17 mouse cellular contexts compared by ENCODE assay signal in the genomic region with DNA sequence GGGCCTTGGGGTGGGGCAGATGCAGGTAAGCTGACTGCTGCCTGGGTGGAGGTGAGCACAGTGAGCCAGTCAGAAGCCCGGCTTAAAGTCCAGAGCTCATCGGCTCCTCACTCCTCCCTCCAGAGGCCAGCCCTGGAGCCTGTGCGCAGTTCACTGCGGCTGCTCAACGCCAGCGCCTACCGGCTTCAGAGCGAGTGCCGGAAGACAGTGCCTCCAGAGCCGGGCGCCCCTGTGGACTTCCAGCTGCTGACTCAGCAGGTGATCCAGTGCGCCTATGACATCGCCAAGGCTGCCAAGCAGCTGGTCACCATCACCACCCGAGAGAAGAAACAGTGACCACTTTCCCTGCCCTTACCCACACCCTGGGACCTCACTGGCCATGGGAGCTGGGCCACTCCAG. TPM values are rescaled to one million over a fixed set of nuclear protein-coding genes. Genes with fewer than 3 reads are reported as not detected.
DNase-seq lines count a peak whose midpoint lies in the region; ATAC-seq and TF ChIP-seq lines count a peak whose summit lies in the region.
"Had no signal": no experiment of that assay in that cellular context is flagged by ENCODE, and none has a peak within 500 bp of the region (broad histone marks: within the 10 kb centered on the region; RNA-seq: fewer than 3 reads in every experiment).

No protein-coding gene starts in this region.

- no peaks in the 10 kb centered on the region for H3K27me3 ChIP-seq in limb, embryonic 12.5 days
- no peaks in the 10 kb centered on the region for H3K27me3 ChIP-seq in limb, embryonic 10.5 days (ENCODE audit: low read depth, poor library complexity, severe bottlenecking)
- no peaks in the 10 kb centered on the region for H3K27me3 ChIP-seq in MEL (ENCODE audit: control insufficient read depth in 1 of 2, insufficient read depth in 2 of 2, low read length in 2 of 2)
- no peaks in the 10 kb centered on the region for H3K27me3 ChIP-seq in lung, postnatal 0 days (replicated peaks; ENCODE audit: insufficient read depth, low read length)

- peaks cover 8% of the 10 kb centered on the region for H3K4me1 ChIP-seq in limb, embryonic 12.5 days (replicated peaks)
- peaks cover 19% of the 10 kb centered on the region for H3K4me1 ChIP-seq in limb, embryonic 10.5 days
- peaks cover 0 to 4% of the 10 kb centered on the region in 2 experiments; a peak in 1 of 4 replicates for H3K4me1 ChIP-seq in MEL (ENCODE audit: control insufficient read depth in 1 of 2, insufficient read depth in 2 of 2, low read length in 2 of 2)
- no peaks in the 10 kb centered on the region for H3K4me1 ChIP-seq in lung, postnatal 0 days (ENCODE audit: insufficient read depth, low read depth, low read length)

- TF ChIP-seq EP300 in MEL (IDR thresholded peaks at IDR 0.05; ENCODE audit: low read depth in 1 of 2, low read length in 2 of 2) = no peak
- no peak for TF ChIP-seq EP300 in lung, postnatal 0 days (IDR thresholded peaks at IDR 0.05)

- peaks cover 89% of the 10 kb centered on the region for H3K36me3 ChIP-seq in limb, embryonic 12.5 days
- peaks cover 90% of the 10 kb centered on the region for H3K36me3 ChIP-seq in limb, embryonic 10.5 days
- peaks cover 0 to 1% of the 10 kb centered on the region in 2 experiments; a peak in 1 of 4 replicates for H3K36me3 ChIP-seq in MEL (ENCODE audit: control insufficient read depth in 1 of 2, insufficient read depth in 2 of 2, low read length in 2 of 2)
- H3K36me3 ChIP-seq in lung, postnatal 0 days (ENCODE audit: insufficient read depth, low read length) = peaks cover 29% of the 10 kb centered on the region

- no peak for ATAC-seq in limb, embryonic 12.5 days (ENCODE audit: insufficient number of reproducible peaks, insufficient read depth, low FRiP score, low TSS enrichment, low read depth)
- ATAC-seq in granulocyte monocyte progenitor cell, adult 5-6 weeks (replicated peaks; ENCODE audit: poor library complexity, severe bottlenecking) = no peak
- ATAC-seq in lung, postnatal 0 days = no peak

- no peak overlapping the region for H3K4me3 ChIP-seq in limb, embryonic 12.5 days (replicated peaks)
- H3K4me3 ChIP-seq in limb, embryonic 10.5 days = no peak overlapping the region
- no peak overlapping the region for H3K4me3 ChIP-seq in MEL (ENCODE audit: control insufficient read depth in 1 of 2, insufficient read depth in 1 of 2, low read depth in 2 of 2, low read length in 2 of 2)
- no peak overlapping the region for H3K4me3 ChIP-seq in lung, postnatal 0 days (ENCODE audit: low read depth, low read length)
- H3K4me3 ChIP-seq: heart, adult 2 months had no signal

- peak; percentile 46 for DNase-seq in cerebellum, adult 9-11 months
- no peak for DNase-seq in cerebellum, postnatal 10 days
- DNase-seq in limb, embryonic 10.5 days (ENCODE audit: low spot score) = no peak
- DNase-seq in MEL (ENCODE audit: low read depth, low spot score) = no peak
- peak; percentile 82 to 86 for DNase-seq in kidney, postnatal 36 days
- no peak for DNase-seq in lung, postnatal 0 days (ENCODE audit: low spot score)
- DNase-seq: heart, postnatal 4 days; lung, embryonic 14.5 days; thymus, adult 2 months had no signal

- H3K9me3 ChIP-seq in limb, embryonic 12.5 days = no peaks in the 10 kb centered on the region
- no peaks in the 10 kb centered on the region for H3K9me3 ChIP-seq in limb, embryonic 10.5 days (replicated peaks)
- H3K9me3 ChIP-seq in MEL (replicated peaks; ENCODE audit: insufficient read depth, low read length) = no peaks in the 10 kb centered on the region
- H3K9me3 ChIP-seq in lung, postnatal 0 days (ENCODE audit: low read length) = no peaks in the 10 kb centered on the region

- H3K9ac ChIP-seq in limb, embryonic 12.5 days (replicated peaks) = no peak overlapping the region
- H3K9ac ChIP-seq in MEL (ENCODE audit: control insufficient read depth, low read depth, low read length, poor library complexity, severe bottlenecking) = no peak overlapping the region
- no peak overlapping the region for H3K9ac ChIP-seq in lung, postnatal 0 days (replicated peaks; ENCODE audit: low read depth)
- H3K9ac ChIP-seq: lung, embryonic 14.5 days had no signal

- H3K4me2 ChIP-seq in limb, embryonic 12.5 days = no peak overlapping the region
- no peak overlapping the region for H3K4me2 ChIP-seq in lung, postnatal 0 days (replicated peaks; ENCODE audit: low read depth, low read length)
- H3K4me2 ChIP-seq: lung, embryonic 14.5 days had no signal

- no peak for TF ChIP-seq RAD21 in MEL (IDR thresholded peaks at IDR 0.05; ENCODE audit: low read depth, low read length)

- no peak for TF ChIP-seq CTCF in MEL (IDR thresholded peaks at IDR 0.05 in 2 of 3, conservative IDR thresholded peaks at IDR 0.05 in 1 of 3; ENCODE audit: control insufficient read depth in 1 of 3, insufficient read depth in 1 of 3, low read depth in 2 of 3, low read length in 3 of 3, poor library complexity in 1 of 3, severe bottlenecking in 1 of 3)
- TF ChIP-seq CTCF in lung, postnatal 0 days (IDR thresholded peaks at IDR 0.05) = no peak

- 88% methylated on average over 14 of the region's 14 CpGs for WGBS in limb, embryonic 12.5 days
- WGBS in limb, embryonic 10.5 days = 96% methylated on average over 14 of the region's 14 CpGs
- 82% methylated on average over 14 of the region's 14 CpGs for WGBS in lung, postnatal 0 days

- H3K79me2 ChIP-seq in MEL (ENCODE audit: control insufficient read depth, insufficient read depth, low read length, poor library complexity) = no peaks in the 10 kb centered on the region

- H3K27ac ChIP-seq in limb, embryonic 12.5 days = 0 out of 2 replicates have a peak overlapping the region, but pooled peaks have one; percentile 29
- H3K27ac ChIP-seq in limb, embryonic 10.5 days = no peak overlapping the region
- H3K27ac ChIP-seq in MEL (ENCODE audit: control insufficient read depth, low read depth, low read length) = no peak overlapping the region
- H3K27ac ChIP-seq in lung, postnatal 0 days (ENCODE audit: low read length) = no peak overlapping the region
- H3K27ac ChIP-seq: heart, adult 2 months had no signal

- no peak for TF ChIP-seq POLR2A in MEL (IDR thresholded peaks at IDR 0.05; ENCODE audit: control insufficient read depth in 1 of 2, insufficient read depth in 1 of 2, low read depth in 1 of 2, low read length in 2 of 2, poor library complexity in 1 of 2)

RNA-seq across cellular contexts. Expression of a gene that starts 8.6 kb away (rescaled TPM):
- 1.5 and 2.4 TPM in 2 replicates for polyA plus RNA-seq in limb, embryonic 12.5 days (2016; fragmentation: Nextera tagmentation; extraction: Ambion mirVana)
- 1.4 and 2.0 TPM in 2 replicates for polyA plus RNA-seq in limb, embryonic 10.5 days (2016; fragmentation: Nextera tagmentation; extraction: Ambion mirVana)
- total RNA-seq in MEL (2012; rRNA removed) = 1.7 and 1.8 TPM in 2 replicates
- 1 to 10 TPM in 1 of 2 experiments, not detected in 1; 1.9 TPM for polyA plus RNA-seq in MEL (2012; ENCODE audit: insufficient read depth in 1 of 2, insufficient read length in 2 of 2, low read depth in 1 of 2, low replicate concordance in 2 of 2, missing spikeins in 1 of 2)
- 3.4 and 9.6 TPM in 2 replicates for total RNA-seq in granulocyte monocyte progenitor cell, adult 5-6 weeks (2014; fragmentation: Nextera tagmentation)
- 2.6 and 3.6 TPM in 2 replicates for total RNA-seq in granulocyte monocyte progenitor cell, adult 5-6 weeks (2017)
- polyA plus RNA-seq in lung, postnatal 0 days (2015; fragmentation: Nextera tagmentation; extraction: Ambion mirVana) = 4.1 and 4.3 TPM in 2 replicates

RNA-seq across cellular contexts. Expression of a gene that starts 9.5 kb away (rescaled TPM):
- polyA plus RNA-seq in limb, embryonic 12.5 days (2016; fragmentation: Nextera tagmentation; extraction: Ambion mirVana) = 49.1 and 53.2 TPM in 2 replicates
- 33.4 and 38.7 TPM in 2 replicates for polyA plus RNA-seq in limb, embryonic 10.5 days (2016; fragmentation: Nextera tagmentation; extraction: Ambion mirVana)
- total RNA-seq in MEL (2012; rRNA removed) = 6.0 and 6.6 TPM in 2 replicates
- 10 to 100 TPM in 1 of 2 experiments, not detected in 1; 12.3 TPM for polyA plus RNA-seq in MEL (2012; ENCODE audit: insufficient read depth in 1 of 2, insufficient read length in 2 of 2, low read depth in 1 of 2, low replicate concordance in 2 of 2, missing spikeins in 1 of 2)
- 2.5 and 3.3 TPM in 2 replicates for total RNA-seq in granulocyte monocyte progenitor cell, adult 5-6 weeks (2014; fragmentation: Nextera tagmentation)
- total RNA-seq in granulocyte monocyte progenitor cell, adult 5-6 weeks (2017) = 1.8 and 2.8 TPM in 2 replicates
- 27.4 and 32.9 TPM in 2 replicates for polyA plus RNA-seq in lung, postnatal 0 days (2015; fragmentation: Nextera tagmentation; extraction: Ambion mirVana)

RNA-seq across cellular contexts. Expression of a gene that starts 12.7 kb away (rescaled TPM):
- not detected in 2 replicates for polyA plus RNA-seq in limb, embryonic 12.5 days (2016; fragmentation: Nextera tagmentation; extraction: Ambion mirVana)
- polyA plus RNA-seq in limb, embryonic 10.5 days (2016; fragmentation: Nextera tagmentation; extraction: Ambion mirVana) = 0.14 TPM in 1 of 2 replicates, not detected in the other
- 0.20 and 0.27 TPM in 2 replicates for total RNA-seq in MEL (2012; rRNA removed)
- under 1 TPM in 1 of 2 experiments, not detected in 1; 0.10 TPM for polyA plus RNA-seq in MEL (2012; ENCODE audit: insufficient read depth in 1 of 2, insufficient read length in 2 of 2, low read depth in 1 of 2, low replicate concordance in 2 of 2, missing spikeins in 1 of 2)
- total RNA-seq in granulocyte monocyte progenitor cell, adult 5-6 weeks (2014; fragmentation: Nextera tagmentation) = not detected in 2 replicates
- 0.52 TPM in 1 of 2 replicates, not detected in the other for total RNA-seq in granulocyte monocyte progenitor cell, adult 5-6 weeks (2017)
- polyA plus RNA-seq in lung, postnatal 0 days (2015; fragmentation: Nextera tagmentation; extraction: Ambion mirVana) = 0.07 and 0.13 TPM in 2 replicates
- total RNA-seq: adrenal gland, adult 18-20 months; heart, adult 2 months; heart, postnatal 4 days; layer of hippocampus, postnatal 25 days had no signal
- polyA plus RNA-seq: C2C12; frontal cortex, adult 2 months; limb, embryonic 11.5 days had no signal

RNA-seq across cellular contexts. Expression of a gene that starts 12.9 kb away (rescaled TPM):
- polyA plus RNA-seq in limb, embryonic 12.5 days (2016; fragmentation: Nextera tagmentation; extraction: Ambion mirVana) = 10.2 and 10.3 TPM in 2 replicates
- polyA plus RNA-seq in limb, embryonic 10.5 days (2016; fragmentation: Nextera tagmentation; extraction: Ambion mirVana) = 13.6 and 14.8 TPM in 2 replicates
- 32.0 and 33.1 TPM in 2 replicates for total RNA-seq in MEL (2012; rRNA removed)
- 10 to 100 TPM in 1 of 2 experiments, not detected in 1; 81.4 TPM for polyA plus RNA-seq in MEL (2012; ENCODE audit: insufficient read depth in 1 of 2, insufficient read length in 2 of 2, low read depth in 1 of 2, low replicate concordance in 2 of 2, missing spikeins in 1 of 2)
- 33.6 and 47.7 TPM in 2 replicates for total RNA-seq in granulocyte monocyte progenitor cell, adult 5-6 weeks (2014; fragmentation: Nextera tagmentation)
- total RNA-seq in granulocyte monocyte progenitor cell, adult 5-6 weeks (2017) = 10.3 and 16.4 TPM in 2 replicates
- polyA plus RNA-seq in lung, postnatal 0 days (2015; fragmentation: Nextera tagmentation; extraction: Ambion mirVana) = 12.3 and 12.6 TPM in 2 replicates

RNA-seq across cellular contexts. Expression of a gene that starts 16.8 kb away (rescaled TPM):
- polyA plus RNA-seq in limb, embryonic 12.5 days (2016; fragmentation: Nextera tagmentation; extraction: Ambion mirVana) = 12.9 and 13.1 TPM in 2 replicates
- 12.5 and 13.4 TPM in 2 replicates for polyA plus RNA-seq in limb, embryonic 10.5 days (2016; fragmentation: Nextera tagmentation; extraction: Ambion mirVana)
- total RNA-seq in MEL (2012; rRNA removed) = 20.9 and 22.6 TPM in 2 replicates
- 10 to 100 TPM in 1 of 2 experiments, not detected in 1; 54.0 TPM for polyA plus RNA-seq in MEL (2012; ENCODE audit: insufficient read depth in 1 of 2, insufficient read length in 2 of 2, low read depth in 1 of 2, low replicate concordance in 2 of 2, missing spikeins in 1 of 2)
- 14.9 and 20.0 TPM in 2 replicates for total RNA-seq in granulocyte monocyte progenitor cell, adult 5-6 weeks (2014; fragmentation: Nextera tagmentation)
- 3.1 and 4.8 TPM in 2 replicates for total RNA-seq in granulocyte monocyte progenitor cell, adult 5-6 weeks (2017)
- 1.9 and 2.2 TPM in 2 replicates for polyA plus RNA-seq in lung, postnatal 0 days (2015; fragmentation: Nextera tagmentation; extraction: Ambion mirVana)

Comparison
In these comparisons a context has a peak if more than half of its experiments do, and no peak if none do; other contexts are left out.
1. DNase-seq: peak in cerebellum, adult 9-11 months (single experiment) and kidney, postnatal 36 days (2 of 2); none in cerebellum, postnatal 10 days (0 of 2), limb, embryonic 10.5 days (single experiment), MEL (single experiment) and lung, postnatal 0 days (single experiment).